Mouse (Mus musculus) limb, embryonic 10.5 days (tissue): ENCODE measurements around the gene Ppp1r27. TPM values are rescaled to one million over a fixed set of nuclear protein-coding genes. Genes with fewer than 3 reads are reported as not detected.
A peak's percentile ranks its signal among the peaks of the same experiment; 100 is the strongest.

Experiments used
- DNase-seq: peaks from one replicate; pipeline ENCODE4 v3.0.0-alpha.2; 2017; ENCODE audit warnings: low spot score
- H3K27ac ChIP-seq: fragments of 300-500 bp; sonication (generic); 2 replicates; pipeline ENCODE4 v1.5.1; 2016; ENCODE audit warnings: mild to moderate bottlenecking
- H3K27me3 ChIP-seq: fragments of 300-500 bp; sonication (generic); 2 replicates; pipeline ENCODE4 v1.6.1; 2016; ENCODE audit warnings: low read depth, mild to moderate bottlenecking; ENCODE audit not compliant: poor library complexity, severe bottlenecking
- H3K36me3 ChIP-seq: fragments of 300-500 bp; sonication (generic); 2 replicates; pipeline ENCODE4 v1.6.1; 2016; ENCODE audit warnings: mild to moderate bottlenecking, moderate library complexity
- H3K4me1 ChIP-seq: fragments of 300-500 bp; sonication (generic); 2 replicates; pipeline ENCODE4 v1.6.1; 2016
- H3K4me3 ChIP-seq: fragments of 300-500 bp; sonication (generic); 2 replicates; pipeline ENCODE4 v1.5.1; 2016; ENCODE audit warnings: mild to moderate bottlenecking, moderate library complexity
- H3K9me3 ChIP-seq: fragments of 300-500 bp; sonication (generic); replicated peaks from 2 replicates; pipeline ENCODE4 v1.6.1; 2016; ENCODE audit warnings: mild to moderate bottlenecking
- WGBS: fragments of 180-500 bp; shearing (Covaris S2); methylation state at CpG from one replicate; pipeline ENCODE4 v1.1.7; 2016; 5-methylcytosine and 5-hydroxymethylcytosine counted together
- polyA plus RNA-seq: library from polyadenylated mRNA; unstranded; fragments of >200 nt; fragmentation: Nextera tagmentation; extraction: Ambion mirVana; gene quantifications from 2 replicates; pipeline ENCODE4 v1.2.1, GENCODE M21; 2016

Gene Ppp1r27
- polyA plus RNA-seq, 1 experiment from 2014 or later: 0.25 TPM

DNA sequence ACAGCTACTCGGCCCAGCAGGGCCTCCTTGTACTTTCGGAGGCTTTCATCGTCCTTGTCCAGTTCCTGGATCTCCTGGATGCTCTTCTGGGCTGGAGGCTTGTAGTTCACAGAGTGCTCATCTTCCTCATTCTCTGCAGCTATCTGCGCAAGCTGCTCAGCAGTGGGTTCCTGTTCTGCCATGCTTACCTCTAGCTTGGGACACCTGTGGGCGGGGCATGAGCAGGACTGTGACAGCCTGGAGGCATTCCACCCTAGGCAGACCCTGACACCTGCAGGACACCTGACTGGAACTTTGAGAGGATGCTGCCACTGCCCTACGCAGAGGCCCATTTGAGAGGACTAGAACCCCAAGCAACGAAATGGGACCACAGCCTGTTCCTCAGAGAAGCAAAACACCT is 29.3 kb upstream of the Ppp1r27 start:
- Histone ChIP-seq H3K36me3 (peaks cover 70% of the 10 kb centered on the region), H3K27me3 (no peaks in the 10 kb centered on the region), H3K4me3 (peak overlapping the region; percentile 90), H3K27ac (peak overlapping the region; percentile 97), H3K4me1 (peaks cover 42% of the 10 kb centered on the region), H3K9me3 (0 out of 2 replicates have a peak, but pooled peaks cover 2% of the 10 kb centered on the region)
- DNase-seq: no peak
- 69% methylated on average over 7 of the region's 7 CpGs for WGBS

DNA sequence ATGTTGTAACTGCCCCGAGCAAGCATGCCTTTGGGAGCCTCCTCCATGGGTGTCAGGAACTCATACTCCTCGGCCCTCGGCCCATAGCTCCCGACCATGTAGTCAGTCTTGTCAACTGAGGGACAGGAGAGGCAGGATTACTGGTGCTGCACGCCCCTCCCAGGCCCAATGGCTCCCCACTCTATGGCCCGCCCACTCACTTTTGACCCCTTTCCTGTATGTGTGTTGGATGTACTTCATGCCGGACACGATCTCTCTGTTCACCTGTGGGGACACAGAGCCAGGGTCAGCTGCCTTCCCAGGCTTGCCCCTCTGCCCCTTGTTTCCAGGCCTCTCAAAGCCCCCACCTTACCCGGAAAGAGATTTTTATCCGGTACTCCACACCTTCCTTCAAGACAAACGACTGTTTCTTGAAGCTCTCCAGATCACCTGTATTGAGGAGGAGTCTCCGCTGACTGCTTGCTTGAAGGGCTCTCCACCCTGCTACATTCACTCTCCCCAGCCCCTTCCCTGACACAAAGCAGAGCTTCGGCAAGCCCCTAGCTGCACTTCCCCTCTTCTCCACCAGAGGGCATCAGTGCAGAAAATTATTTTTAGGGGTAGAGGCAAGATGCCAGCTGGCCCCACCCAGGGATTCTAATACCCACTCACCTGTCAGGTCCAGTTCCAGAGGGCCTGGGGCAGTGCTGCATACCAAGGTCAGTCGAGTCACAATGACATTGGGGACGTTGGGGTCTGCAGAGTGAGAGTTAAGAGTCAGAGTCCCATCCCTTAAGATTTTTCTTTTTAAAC is 28.6 kb upstream of the Ppp1r27 start:
- peak overlapping the region; percentile 90 for H3K4me3 ChIP-seq
- H3K4me1 ChIP-seq: peaks cover 45% of the 10 kb centered on the region
- WGBS: 64% methylated on average over 15 of the region's 15 CpGs
- peaks cover 64% of the 10 kb centered on the region for H3K36me3 ChIP-seq
- peak overlapping the region; percentile 54; the same call in 1 of the 2 replicates for H3K27ac ChIP-seq
- DNase-seq: peak; percentile 89
- no peaks in the 10 kb centered on the region for H3K27me3 ChIP-seq
- 0 out of 2 replicates have a peak, but pooled peaks cover 2% of the 10 kb centered on the region for H3K9me3 ChIP-seq

DNA sequence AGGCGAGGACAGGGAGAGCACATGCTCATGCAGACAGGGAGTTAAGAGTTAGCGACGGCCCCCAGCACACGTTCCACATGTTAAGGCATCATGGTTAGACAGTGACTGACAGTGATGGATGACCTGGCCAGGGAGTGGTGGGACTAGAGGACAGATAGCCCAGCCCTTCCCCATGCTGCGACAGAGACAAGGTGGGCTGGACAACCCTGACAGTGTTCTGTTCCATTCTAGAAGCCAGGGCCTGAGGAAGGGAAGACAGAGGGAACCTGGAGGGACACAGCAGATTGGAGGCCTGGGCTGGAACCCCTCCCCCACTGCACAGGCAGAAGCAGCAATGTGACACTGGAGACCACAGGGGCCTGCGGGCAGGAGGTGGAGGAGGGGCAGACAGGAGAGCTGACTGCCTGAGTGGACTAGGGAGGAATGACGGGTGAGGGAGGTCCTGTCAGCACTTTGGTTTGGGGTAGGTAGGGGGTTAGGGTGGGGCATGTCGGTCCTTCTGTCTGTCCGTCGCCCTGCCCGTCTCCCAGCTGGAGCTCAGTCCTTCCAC is 27.8 kb upstream of the Ppp1r27 start:
- H3K27ac ChIP-seq: peak overlapping the region; percentile 54; the same call in 1 of the 2 replicates
- H3K36me3 ChIP-seq: peaks cover 56% of the 10 kb centered on the region
- no peaks in the 10 kb centered on the region for H3K9me3 ChIP-seq
- peak overlapping the region; percentile 90; the same call in 1 of the 2 replicates for H3K4me3 ChIP-seq
- WGBS: 79% methylated on average over 11 of the region's 11 CpGs
- DNase-seq: no peak
- peaks cover 52% of the 10 kb centered on the region for H3K4me1 ChIP-seq
- H3K27me3 ChIP-seq: no peaks in the 10 kb centered on the region

DNA sequence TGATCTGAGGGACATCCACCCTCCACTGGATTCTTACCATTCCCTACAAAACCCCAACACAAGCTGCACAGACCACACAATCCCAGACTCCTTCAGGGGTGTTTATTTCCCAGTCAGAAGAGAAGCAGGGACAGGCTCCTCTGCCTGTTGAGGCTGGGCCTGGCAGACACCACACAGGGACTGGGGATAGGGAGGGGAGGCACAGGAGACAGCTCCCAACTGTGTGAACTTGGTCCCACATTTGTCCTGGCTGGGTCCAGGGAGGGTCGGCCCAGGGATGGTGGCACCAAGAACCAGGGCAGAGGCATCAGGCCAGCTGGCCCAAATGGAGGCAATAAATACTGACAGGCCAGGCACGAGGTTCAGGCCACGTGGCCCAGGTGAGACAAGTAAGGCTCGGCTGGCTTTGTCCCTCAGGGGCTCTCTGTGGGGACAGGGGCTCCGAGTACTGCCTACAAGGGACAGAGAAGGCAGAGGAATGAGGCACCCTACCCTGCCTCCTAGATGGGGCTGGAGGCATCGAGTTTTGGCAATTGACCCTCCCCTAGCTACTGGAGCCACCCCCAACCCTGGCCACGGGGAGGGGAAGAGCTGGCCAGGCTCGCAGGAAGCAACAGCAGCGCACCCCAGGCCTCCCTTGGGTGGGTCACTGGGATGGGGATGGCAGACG is 27.2 kb upstream of the Ppp1r27 start:
- peaks cover 51% of the 10 kb centered on the region for H3K36me3 ChIP-seq
- H3K4me1 ChIP-seq: peaks cover 52% of the 10 kb centered on the region
- H3K27ac ChIP-seq: 0 out of 2 replicates have a peak overlapping the region, but pooled peaks have one; percentile 11
- 81% methylated on average over 10 of the region's 10 CpGs for WGBS
- H3K27me3 ChIP-seq: no peaks in the 10 kb centered on the region
- H3K9me3 ChIP-seq: no peaks in the 10 kb centered on the region
- no peak for DNase-seq
- H3K4me3 ChIP-seq: 0 out of 2 replicates have a peak overlapping the region, but pooled peaks have one; percentile 90

DNA sequence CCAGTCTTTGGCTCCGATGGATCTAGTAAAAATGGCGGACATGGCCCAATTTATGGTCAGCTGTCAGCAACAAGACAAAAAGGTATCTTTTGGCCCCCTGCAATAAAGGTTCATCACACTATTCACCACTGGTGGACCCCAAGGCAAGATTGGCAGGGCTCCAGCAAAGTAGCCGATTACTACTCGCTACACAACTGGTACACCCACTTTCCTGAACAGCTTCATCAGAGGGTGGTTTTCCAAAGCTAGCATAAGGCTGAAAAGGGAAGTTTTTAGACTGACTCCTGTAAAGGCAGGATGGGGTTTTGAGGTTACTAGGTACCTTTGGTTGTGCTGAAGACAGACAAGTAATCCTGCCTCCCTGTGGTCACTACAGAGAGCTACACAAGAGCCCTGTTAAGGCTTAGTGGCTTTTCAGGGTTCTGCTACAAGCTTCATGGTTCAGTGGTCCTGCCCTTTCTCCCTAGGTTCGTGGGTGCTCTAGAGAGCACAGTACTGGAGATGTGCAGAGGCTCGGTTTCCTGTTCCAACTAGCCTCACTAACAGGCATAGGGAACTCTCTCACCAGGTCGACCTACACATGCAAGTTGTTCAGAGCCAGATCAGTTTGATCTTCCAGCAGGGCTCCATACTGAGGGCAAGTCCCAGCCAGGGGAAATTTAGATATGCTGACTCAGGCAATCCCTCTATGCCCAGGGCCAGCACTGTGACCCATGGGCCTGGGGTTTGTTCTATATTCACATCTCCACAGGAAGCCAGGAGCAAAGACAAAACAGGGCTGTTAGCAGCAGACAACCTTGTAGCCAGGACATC is 26.5 kb upstream of the Ppp1r27 start:
- peaks cover 46% of the 10 kb centered on the region for H3K36me3 ChIP-seq
- DNase-seq: no peak
- H3K4me3 ChIP-seq: 0 out of 2 replicates have a peak overlapping the region, but pooled peaks have one; percentile 9
- no peak overlapping the region for H3K27ac ChIP-seq
- no peaks in the 10 kb centered on the region for H3K27me3 ChIP-seq
- WGBS: 87% methylated on average over 7 of the region's 7 CpGs
- no peaks in the 10 kb centered on the region for H3K9me3 ChIP-seq
- peaks cover 51% of the 10 kb centered on the region for H3K4me1 ChIP-seq

DNA sequence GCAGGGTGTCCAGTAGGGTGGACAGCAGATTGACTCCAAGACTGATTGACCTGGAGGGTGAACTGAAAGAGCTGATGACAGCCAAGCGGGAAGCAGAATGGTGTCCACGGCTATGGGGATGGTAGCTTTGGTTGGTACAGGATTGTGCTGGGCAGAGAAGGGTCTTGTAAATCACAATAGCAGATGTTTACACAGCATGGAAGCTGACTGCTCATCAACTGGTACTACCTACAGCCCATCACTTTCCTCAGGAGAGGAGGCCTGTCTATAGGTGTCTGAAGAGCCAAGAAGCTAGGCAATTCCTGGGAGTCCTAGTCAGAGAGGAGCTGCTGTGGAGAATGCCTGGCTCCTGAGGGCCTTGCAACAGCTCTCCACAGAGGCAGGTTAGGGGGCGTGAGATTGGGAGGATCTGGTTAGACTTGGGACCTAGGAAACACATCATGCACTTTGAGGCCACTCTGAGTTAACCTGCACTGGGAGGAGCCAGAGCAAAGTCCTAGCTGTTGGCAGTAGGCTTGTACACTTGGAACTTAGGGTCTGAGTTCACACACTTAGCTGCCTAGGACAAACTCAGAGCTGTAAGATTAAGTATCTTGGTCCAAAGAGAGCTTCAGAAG is 25.5 kb upstream of the Ppp1r27 start:
- Histone ChIP-seq H3K36me3 (peaks cover 43% of the 10 kb centered on the region), H3K27me3 (no peaks in the 10 kb centered on the region), H3K9me3 (no peaks in the 10 kb centered on the region), H3K27ac (no peak overlapping the region; the same call in 1 of the 2 replicates), H3K4me1 (peaks cover 48% of the 10 kb centered on the region), H3K4me3 (0 out of 2 replicates have a peak overlapping the region, but pooled peaks have one; percentile 9)
- WGBS: 81% methylated on average over 3 of the region's 3 CpGs
- no peak for DNase-seq

DNA sequence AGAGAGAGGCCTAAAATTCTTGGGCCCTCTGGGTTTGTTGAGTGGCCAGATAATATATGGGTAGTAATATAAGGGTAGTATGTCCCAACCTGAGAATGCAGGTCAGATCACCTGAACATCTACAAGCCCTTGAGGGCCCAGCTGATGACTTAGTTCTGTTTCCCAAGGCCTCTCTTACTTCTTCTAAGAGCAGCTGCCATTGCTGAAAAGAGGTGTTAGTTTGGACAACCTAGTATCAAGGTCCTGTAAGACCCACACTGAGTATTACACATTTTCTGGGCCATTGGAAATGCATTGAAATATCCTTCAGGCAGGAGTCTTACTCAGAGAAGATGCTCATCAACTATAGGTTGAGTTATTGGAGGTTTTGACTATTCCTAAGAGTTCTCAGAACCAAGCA is 25.0 kb upstream of the Ppp1r27 start:
- Histone ChIP-seq H3K27me3 (no peaks in the 10 kb centered on the region), H3K9me3 (no peaks in the 10 kb centered on the region), H3K4me1 (peaks cover 52% of the 10 kb centered on the region), H3K4me3 (no peak overlapping the region), H3K27ac (no peak overlapping the region), H3K36me3 (peaks cover 48% of the 10 kb centered on the region)
- no peak for DNase-seq

DNA sequence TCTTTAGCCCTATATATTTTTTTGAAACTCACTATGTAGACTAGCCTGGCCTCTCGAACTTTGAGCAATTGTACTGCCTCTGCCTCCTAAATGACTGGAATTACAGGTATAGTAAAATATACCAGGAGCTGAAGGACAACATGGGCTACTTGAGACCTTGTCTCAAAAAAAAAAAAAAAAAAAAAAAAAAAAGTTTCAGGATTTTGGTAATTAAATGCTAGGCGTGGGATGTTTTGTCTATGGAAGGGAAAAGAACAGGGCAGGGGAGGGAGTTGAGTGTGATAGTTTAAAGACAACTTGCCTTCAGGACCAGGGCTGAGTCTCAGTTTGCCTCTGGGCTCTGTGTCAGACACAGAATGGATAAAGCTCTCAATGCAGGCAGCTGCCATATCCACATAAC is 24.1 kb upstream of the Ppp1r27 start:
- Histone ChIP-seq H3K4me1 (peaks cover 45% of the 10 kb centered on the region), H3K9me3 (no peaks in the 10 kb centered on the region), H3K27me3 (no peaks in the 10 kb centered on the region), H3K4me3 (0 out of 2 replicates have a peak overlapping the region, but pooled peaks have one; percentile 100), H3K27ac (no peak overlapping the region), H3K36me3 (peaks cover 55% of the 10 kb centered on the region)
- no peak for DNase-seq
- 86% methylated on average over 2 of the region's 2 CpGs for WGBS

DNA sequence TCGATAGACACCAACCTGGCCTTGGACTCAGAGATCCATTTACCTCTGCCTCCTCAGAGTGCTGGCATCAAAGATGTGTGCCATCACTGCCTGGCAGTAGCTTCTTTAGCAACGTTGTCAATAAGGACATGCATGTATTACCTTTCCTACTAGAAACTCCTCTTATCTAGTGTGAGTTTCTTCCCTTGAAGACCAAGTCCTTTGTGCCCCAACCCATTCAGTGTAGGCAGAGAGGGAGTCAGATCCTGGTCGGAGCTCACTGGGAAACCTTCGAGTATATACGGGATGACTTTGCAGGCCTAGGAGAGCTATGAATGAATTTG is 23.3 kb upstream of the Ppp1r27 start:
- H3K9me3 ChIP-seq: no peaks in the 10 kb centered on the region
- H3K4me1 ChIP-seq: peaks cover 37% of the 10 kb centered on the region
- H3K36me3 ChIP-seq: peaks cover 55% of the 10 kb centered on the region
- 62% methylated on average over 5 of the region's 5 CpGs for WGBS
- DNase-seq: no peak
- H3K27me3 ChIP-seq: no peaks in the 10 kb centered on the region
- H3K27ac ChIP-seq: peak overlapping the region; percentile 94
- peak overlapping the region; percentile 100 for H3K4me3 ChIP-seq

DNA sequence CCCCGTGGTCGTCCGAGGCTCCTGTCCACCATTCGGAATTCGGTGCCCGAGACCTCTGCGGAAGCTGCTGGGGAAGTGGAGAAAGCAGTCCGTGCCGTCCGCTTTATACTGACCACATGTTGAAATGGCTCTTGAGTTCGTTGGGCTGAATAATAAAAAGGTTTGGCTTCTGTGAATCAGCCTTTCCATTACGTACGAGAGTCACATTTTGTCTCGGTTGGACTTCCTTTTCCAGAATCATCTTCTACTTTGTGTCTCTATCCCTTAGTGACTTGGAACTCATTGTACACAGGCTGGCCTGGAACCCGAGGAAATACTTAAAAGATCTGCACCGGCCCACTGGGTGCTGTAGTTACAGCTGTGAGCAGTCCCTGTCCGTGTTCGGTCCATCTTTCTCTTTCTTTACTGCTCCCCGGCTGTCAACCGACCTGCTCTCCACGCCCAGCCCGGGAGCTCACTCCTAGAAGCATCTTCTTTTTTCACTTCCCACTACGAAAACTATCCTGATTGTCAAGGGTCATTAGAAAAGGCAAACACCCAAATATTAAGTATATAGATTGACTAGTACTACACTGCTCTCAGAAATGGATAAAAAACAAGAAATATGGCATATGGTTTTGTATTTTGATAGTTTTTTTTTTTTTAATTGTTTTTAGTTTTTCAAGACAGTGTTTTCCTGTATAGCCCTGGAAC is 22.8 kb upstream of the Ppp1r27 start:
- Histone ChIP-seq H3K36me3 (peaks cover 55% of the 10 kb centered on the region), H3K4me1 (peaks cover 31% of the 10 kb centered on the region), H3K4me3 (peak overlapping the region; percentile 100), H3K9me3 (no peaks in the 10 kb centered on the region), H3K27ac (peak overlapping the region; percentile 94), H3K27me3 (no peaks in the 10 kb centered on the region)
- peak; percentile 42 for DNase-seq
- under 1% methylated on average over 23 of the region's 23 CpGs for WGBS

DNA sequence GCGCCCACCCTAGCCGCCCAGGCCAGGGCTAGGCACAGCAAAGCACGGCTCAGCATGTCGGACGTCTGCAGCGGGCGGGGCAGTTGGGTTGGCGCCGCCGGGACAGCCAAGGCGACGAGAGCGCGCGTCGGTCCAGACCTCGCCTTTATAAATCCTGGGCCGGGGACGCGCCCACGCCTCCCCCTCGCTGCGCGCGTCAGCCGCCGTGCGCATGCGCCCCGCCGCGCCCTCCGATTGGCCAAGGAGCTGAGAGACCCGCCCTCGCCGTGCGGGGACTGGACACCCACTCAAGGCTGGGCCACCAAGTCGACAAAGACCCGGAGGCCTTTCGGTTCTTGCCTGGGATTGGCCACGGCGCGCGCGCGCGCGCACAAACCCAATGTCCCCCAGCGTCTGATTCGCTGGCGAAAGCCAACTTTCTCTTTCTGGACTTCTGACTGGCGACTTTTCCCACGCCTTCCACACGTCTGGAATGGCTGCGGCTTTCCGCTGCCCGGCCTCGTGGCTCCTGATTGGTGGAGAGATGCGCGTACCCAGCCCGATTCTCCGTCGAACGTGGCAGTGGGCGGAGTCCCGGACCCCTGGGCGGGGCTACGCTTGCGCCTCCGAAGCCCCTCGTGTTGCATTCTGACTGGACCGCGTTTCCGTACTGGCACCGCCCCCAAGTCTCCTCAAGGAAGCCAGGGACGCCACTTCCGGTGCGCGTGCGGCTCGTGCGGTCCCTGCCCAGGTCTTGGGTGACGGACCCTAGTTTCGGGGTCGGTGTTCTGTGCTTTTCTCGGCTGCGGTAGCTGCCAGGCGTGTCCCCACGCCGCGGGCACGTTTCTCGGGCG is 22.0 kb upstream of the Ppp1r27 start, which contains the start of gene P4hb:
TSS of gene P4hb (minus strand) at position 502 of the 833 bp plus-strand sequence.
- H3K4me3 ChIP-seq: peak within 1 kb of the TSS; percentile 100
- H3K4me1 ChIP-seq: peaks cover 24% of the 10 kb centered on the region
- H3K9me3 ChIP-seq: no peaks in the 10 kb centered on the region
- peaks cover 55% of the 10 kb centered on the region for H3K36me3 ChIP-seq
- H3K27me3 ChIP-seq: no peaks in the 10 kb centered on the region
- under 1% methylated on average over 94 of the region's 94 CpGs for WGBS
- H3K27ac ChIP-seq: peak within 1 kb of the TSS; percentile 94
- peak; percentile 99 for DNase-seq
